Mouse (Mus musculus): Measurements from ENCODE around the gene Hipk4.

DNA sequence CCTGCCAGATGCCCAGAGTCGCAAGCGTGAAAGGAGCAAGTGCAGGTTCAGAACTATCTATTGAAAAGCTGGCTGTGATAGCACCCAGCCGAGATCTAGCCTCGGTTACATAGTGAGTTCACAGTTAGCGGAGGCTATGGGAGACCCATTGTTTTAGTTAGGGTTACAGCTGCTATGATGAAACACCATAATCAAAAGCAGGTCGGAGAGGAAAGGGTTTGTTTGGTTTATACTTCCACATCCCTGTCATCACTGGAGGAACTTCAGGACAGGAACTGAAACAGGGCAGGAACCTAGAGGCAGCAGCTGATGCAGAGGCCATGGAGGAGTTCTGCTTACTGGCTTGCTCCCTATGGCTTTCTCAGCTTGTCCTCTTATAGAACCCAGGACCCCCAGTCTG, 54.5 kb downstream of the Hipk4 start:
- no peak for TF ChIP-seq POLR2A (IDR thresholded peaks at IDR 0.05; ENCODE audit: low read depth, low read length)
- TF ChIP-seq CTCF (conservative IDR thresholded peaks at IDR 0.05 in 1 of 2, IDR thresholded peaks at IDR 0.05 in 1 of 2; ENCODE audit: low read depth in 2 of 2, low read length in 2 of 2): no peak
